Mouse (Mus musculus) stomach, postnatal 0 days (tissue): ENCODE measurements at regions not wholly inside any gene's neighbourhood (a gene's known extent, or its start where the extent isn't known, plus 50 kb on each side); places are given as distances from the start of the nearest gene placed in this dataset.

Source experiments
- CTCF ChIP-seq: IDR thresholded peaks from 2 replicates; pipeline ENCODE4 v1.5.1; 2016; ENCODE audit warnings: antibody characterized with exemption, low read depth, mild to moderate bottlenecking, moderate library complexity
- EP300 ChIP-seq: optimal IDR thresholded peaks from 2 replicates; pipeline ENCODE3; 2016; ENCODE audit warnings: antibody characterized with exemption

- no peak for TF ChIP-seq CTCF
- TF ChIP-seq EP300: no peak
These were observed 306.3 kb upstream of the Atp5g3 start for GRCm38 (mm10) chr2:74217437-74217836.
